Mouse (Mus musculus) gastrocnemius, adult 2 months (tissue): ENCODE data around the gene Ankrd6. TPM values are rescaled to one million over a fixed set of nuclear protein-coding genes. Genes with fewer than 3 reads are reported as not detected.
A peak's percentile ranks its signal among the peaks of the same experiment; 100 is the strongest.

Experiments used
- DNase-seq: peaks from one replicate; pipeline ENCODE4 v3.0.0; 2022
- H3K27ac ChIP-seq: fragments of 200-600 bp; 2 replicates; pipeline ENCODE4 v1.8.1; 2022; ENCODE audit warnings: mild to moderate bottlenecking
- H3K4me3 ChIP-seq: fragments of 200-600 bp; 2 replicates; pipeline ENCODE4 v1.8.1; 2022; ENCODE audit warnings: mild to moderate bottlenecking, moderate library complexity
- CTCF ChIP-seq: fragments of 200-600 bp; IDR thresholded peaks from 2 replicates; pipeline ENCODE4 v1.8.1; 2022; ENCODE audit warnings: antibody characterized with exemption, mild to moderate bottlenecking, moderate library complexity
- intact Hi-C: fragments of 180-260 bp; cut with DNase I; formaldehyde crosslinking; loops from one replicate; pipeline ENCODE4 v1.15.1; 2025
- total RNA-seq, 2 experiments: library from RNA; stranded (reverse); gene quantifications; 2 replicates each; pipeline ENCODE4 v1.2.3; 2021

The Ankrd6 gene
- total RNA-seq, 2 experiments from 2014 or later: 2.5 to 6.2 TPM

- Histone ChIP-seq H3K4me3 (no peak overlapping the region), H3K27ac (no peak overlapping the region)
- no peak for TF ChIP-seq CTCF
- no peak for DNase-seq
- intact Hi-C loops: no loop called here
Observed at GRCm38 (mm10) chr4:32860184-32860965, 90.3 kb downstream of the Ankrd6 start.

- TF ChIP-seq CTCF: no peak
- Histone ChIP-seq H3K27ac (no peak overlapping the region), H3K4me3 (no peak overlapping the region)
- DNase-seq: no peak
- intact Hi-C loops: no loop called here
Observed at GRCm38 (mm10) chr4:32855580-32855979, 95.1 kb downstream of the Ankrd6 start.

- Histone ChIP-seq H3K27ac (no peak overlapping the region), H3K4me3 (no peak overlapping the region)
- intact Hi-C loops: no loop called here
- TF ChIP-seq CTCF: no peak
- DNase-seq: no peak
Observed at GRCm38 (mm10) chr4:32854956-32855355, 95.7 kb downstream of the Ankrd6 start.

GRCm38 (mm10) chr4:32853609-32854188 is 96.9 kb downstream of the Ankrd6 start:
- no peak for DNase-seq
- no peak for TF ChIP-seq CTCF
- Histone ChIP-seq H3K27ac (no peak overlapping the region), H3K4me3 (no peak overlapping the region)
- intact Hi-C loops: no loop called here

GRCm38 (mm10) chr4:32852819-32853218 is 97.8 kb downstream of the Ankrd6 start:
- DNase-seq: no peak
- no peak overlapping the region for H3K27ac ChIP-seq
- no peak for TF ChIP-seq CTCF
- intact Hi-C loops: no loop called here
- H3K4me3 ChIP-seq: no peak overlapping the region

- intact Hi-C loops: no loop called here
- no peak for TF ChIP-seq CTCF
- no peak for DNase-seq
- no peak overlapping the region for H3K4me3 ChIP-seq
- no peak overlapping the region for H3K27ac ChIP-seq
Observed at GRCm38 (mm10) chr4:32852294-32852693, 98.3 kb downstream of the Ankrd6 start.

GRCm38 (mm10) chr4:32838401-32838800 is 112.2 kb downstream of the Ankrd6 start:
- TF ChIP-seq CTCF: no peak
- intact Hi-C loops: no loop called here
- Histone ChIP-seq H3K4me3 (no peak overlapping the region), H3K27ac (no peak overlapping the region)
- no peak for DNase-seq

GRCm38 (mm10) chr4:32836071-32836470 is 114.6 kb downstream of the Ankrd6 start:
- no peak for DNase-seq
- no peak for TF ChIP-seq CTCF
- intact Hi-C loops: no loop called here
- Histone ChIP-seq H3K27ac (no peak overlapping the region), H3K4me3 (no peak overlapping the region)

- DNase-seq: no peak
- Histone ChIP-seq H3K27ac (no peak overlapping the region), H3K4me3 (no peak overlapping the region)
- TF ChIP-seq CTCF: no peak
- intact Hi-C loops: no loop called here
Observed at GRCm38 (mm10) chr4:32834541-32834940, 116.1 kb downstream of the Ankrd6 start.

- intact Hi-C loops: no loop called here
- no peak for DNase-seq
- H3K4me3 ChIP-seq: peak overlapping the region; percentile 59
- peak overlapping the region; percentile 59 for H3K27ac ChIP-seq
- TF ChIP-seq CTCF: no peak
Observed at GRCm38 (mm10) chr4:32833494-32834282, 117.0 kb downstream of the Ankrd6 start.

- intact Hi-C loops: no loop called here
- TF ChIP-seq CTCF: no peak
- Histone ChIP-seq H3K4me3 (no peak overlapping the region), H3K27ac (peak overlapping the region; percentile 40; the same call in 1 of the 2 replicates)
- DNase-seq: peak; percentile 21
Observed at GRCm38 (mm10) chr4:32829316-32829715, 121.3 kb downstream of the Ankrd6 start.

GRCm38 (mm10) chr4:32828385-32829077 is 122.1 kb downstream of the Ankrd6 start:
- Histone ChIP-seq H3K27ac (no peak overlapping the region), H3K4me3 (no peak overlapping the region)
- intact Hi-C loops: no loop called here
- no peak for TF ChIP-seq CTCF
- DNase-seq: no peak

- Histone ChIP-seq H3K27ac (no peak overlapping the region), H3K4me3 (no peak overlapping the region)
- peak; percentile 59 for DNase-seq
- no peak for TF ChIP-seq CTCF
- intact Hi-C loops: no loop called here
Observed at GRCm38 (mm10) chr4:32826925-32827324, 123.7 kb downstream of the Ankrd6 start.
